Mouse (Mus musculus): ENCODE data around the gene Herc1. TPM values are rescaled to one million over a fixed set of nuclear protein-coding genes. Genes with fewer than 3 reads are reported as not detected.
A peak's percentile ranks its signal among the peaks of the same experiment; 100 is the strongest.
"Not testable (repeated sequence)": the region's sequence is repeated elsewhere in the genome, so short reads cannot be mapped to it uniquely, and the experiment has no call there.

Herc1 gene
- total RNA-seq, 2 experiments from 2014 or later: 34.9 to 43.1 TPM

DNA sequence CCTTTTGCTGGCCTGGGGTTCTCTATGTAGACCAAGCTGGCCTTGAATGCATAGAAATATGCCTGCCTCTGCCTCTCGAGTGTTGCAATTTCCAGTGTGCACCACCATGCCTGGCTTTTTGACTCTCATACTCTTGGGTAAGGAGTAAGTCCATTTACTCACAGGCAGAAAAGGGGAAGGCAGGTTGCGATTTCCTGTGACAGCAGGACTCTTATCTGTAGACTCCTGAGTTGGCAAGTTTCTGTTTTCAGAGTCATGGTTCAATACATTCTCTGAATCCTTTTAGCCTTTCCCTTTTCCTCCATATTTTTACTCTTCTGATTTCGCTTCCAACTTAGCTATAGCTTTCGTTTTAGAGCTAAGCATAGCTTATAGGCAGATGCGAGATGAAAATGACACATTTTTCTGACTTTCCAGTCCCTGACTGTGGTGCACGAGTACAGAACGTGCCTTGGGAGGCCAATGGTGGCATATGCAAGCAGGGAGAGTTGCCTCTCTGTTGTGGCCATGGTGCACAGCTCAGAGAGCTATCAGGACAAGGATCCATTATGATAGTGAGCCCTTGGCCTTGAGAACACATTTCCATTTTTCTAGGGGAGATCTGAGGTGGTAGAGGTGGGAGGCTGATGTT, 2.7 kb upstream of the Herc1 start:
- DNase-seq: no peak

DNA sequence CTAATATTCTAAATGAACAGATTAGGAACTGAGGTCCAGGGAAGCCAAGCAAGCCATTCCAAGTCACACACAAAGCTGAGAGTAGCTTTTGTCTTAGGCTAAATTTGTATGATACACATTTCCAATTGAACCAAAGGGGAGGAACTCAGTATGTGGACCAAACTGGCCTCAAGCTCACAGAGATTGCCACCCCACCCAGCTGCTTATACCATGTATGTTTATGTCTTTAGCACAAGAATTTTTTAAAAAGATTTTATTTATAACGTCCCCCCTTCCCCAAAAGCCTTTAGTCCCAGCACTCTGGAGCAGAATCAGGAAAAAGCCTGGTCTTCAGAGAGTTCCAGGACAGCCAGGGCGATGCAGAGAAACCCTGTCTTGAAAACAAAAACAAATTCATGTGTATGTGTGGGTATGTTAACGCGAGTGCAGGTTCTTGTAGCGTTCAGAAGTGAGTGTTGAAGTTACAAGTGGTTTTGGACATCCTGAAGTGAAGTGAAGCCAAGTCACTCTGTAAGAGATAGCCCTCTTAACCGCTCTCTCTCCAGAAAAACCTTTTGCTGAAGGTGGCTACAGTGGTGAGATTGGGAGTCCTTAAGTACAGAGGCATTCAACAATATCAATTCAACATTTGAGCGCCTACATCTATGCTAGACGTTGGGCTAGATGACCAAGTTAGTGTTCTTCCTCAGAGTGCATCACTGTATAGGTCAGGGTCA, 948 bp upstream of the Herc1 start:
- DNase-seq: no peak

DNA sequence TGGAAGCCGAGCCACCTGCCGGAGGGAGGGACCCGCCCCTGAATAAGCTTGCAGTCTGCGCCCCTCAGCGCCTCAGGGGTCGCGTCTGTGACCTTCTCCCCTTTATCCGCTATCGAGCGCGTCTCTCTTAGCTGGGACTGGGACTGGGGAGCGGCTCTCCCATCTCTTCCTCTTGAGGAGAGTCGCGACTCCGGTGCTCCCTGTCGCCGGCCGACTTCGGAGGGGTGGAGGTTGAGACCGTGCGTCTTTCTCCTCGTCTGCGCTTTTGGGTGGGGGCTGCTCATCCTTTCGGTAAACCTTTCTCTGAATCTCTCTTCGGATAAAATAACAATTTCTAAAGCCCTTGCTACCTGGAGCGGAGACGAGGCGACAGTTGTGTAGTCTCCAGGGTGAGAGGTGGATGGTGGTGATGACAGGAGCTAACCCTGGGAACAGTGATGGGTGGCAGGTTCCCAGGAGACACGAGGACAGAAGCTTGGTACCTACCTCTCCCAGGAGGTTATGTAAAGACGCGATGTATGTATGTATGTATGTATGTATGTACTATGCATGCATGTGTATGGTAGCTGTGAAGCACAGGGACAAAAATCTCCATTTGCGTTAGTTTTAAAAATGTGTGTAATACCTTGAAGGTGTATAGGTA, 659 bp downstream of the Herc1 start:
- DNase-seq: no peak

DNA sequence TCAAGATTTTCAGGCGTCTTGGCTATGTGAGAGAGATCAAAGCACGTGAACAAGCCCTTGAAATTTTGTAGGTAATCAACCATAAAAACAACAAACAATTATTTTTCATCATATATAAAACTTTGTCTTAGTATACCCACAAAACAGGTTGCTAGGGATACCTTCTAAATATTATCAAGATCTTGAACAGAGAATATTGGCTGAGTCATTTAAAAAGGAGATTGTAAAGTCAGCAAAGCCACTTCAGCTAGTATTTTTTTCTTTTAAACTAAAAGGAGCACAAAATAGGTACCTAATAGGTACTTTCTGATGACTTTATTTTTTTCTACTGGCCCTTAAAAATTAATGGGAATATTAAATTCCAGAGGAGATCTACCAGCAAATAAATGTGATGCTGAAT, 2.5 kb downstream of the Herc1 start:
- DNase-seq: no peak

DNA sequence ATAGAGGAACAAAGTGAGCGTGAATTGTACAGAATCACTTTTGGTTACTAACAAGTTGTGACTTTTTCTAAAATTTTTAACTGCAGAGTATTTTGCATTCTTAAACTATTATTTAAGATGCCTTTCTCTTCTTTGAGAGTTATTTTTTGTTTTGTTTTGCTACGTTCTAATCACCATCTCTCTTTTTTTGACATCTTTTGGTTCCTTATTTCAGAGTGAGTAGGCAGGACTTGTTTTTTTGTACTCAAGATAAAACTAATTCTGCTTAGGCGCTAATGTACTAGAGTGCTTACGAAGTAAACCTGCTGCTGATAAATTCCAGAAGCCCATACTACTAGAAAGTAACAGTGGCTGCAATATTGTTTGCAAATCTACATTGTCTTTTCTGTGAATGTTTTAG, 8.9 kb downstream of the Herc1 start:
- no peak for DNase-seq

DNA sequence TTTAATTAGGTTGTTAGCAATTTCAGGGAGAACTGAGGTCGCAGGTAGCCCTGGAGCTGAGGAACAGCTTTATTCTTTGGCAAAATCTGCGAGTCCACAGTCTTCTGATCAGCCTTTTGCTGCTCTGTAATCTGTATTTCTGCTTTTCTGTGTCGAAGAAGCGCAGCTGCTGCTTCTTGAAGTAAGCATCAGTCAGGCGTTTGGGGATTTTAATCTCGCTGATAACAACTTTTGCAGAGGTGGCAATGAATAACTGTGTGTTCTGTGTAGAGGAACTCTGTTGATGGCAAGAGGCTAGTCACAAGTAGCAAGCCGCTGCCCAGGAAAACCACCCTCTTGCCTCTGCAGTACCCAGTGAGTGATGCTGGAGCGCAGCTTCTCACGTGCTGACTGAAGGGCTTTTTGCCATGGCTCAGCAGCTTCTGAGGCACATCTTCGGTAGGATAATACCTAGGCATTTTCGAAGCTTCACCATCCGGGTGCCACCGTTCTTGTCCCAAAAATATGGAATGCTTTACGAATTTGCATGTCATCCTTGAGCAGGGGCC, 10.0 kb downstream of the Herc1 start:
- no peak for DNase-seq

DNA sequence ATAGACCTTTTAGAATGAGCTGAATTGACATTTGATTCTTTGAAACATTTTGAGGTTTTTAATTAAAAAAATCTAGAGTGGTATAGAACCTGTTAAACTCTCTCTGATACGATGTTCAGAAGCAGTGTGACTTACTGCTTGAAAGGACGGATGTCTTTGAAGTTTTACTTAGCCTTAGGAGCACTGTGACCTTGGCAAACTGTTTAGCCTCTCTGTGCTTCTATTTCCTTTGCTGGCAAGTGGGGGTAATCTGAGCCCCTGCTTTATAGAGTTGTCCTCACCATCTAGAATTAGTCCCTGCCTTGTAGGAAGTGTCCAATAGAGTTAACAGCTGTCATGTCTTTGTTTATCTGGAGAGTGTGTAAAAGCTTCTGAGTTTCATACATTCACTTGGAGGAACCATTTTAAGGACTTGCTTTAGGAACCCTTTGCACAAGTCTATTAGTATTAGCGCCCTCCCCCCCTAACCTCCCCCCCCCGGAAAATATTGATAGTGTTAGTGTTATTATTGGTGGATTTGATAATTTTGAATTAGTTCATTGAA, 18.7 kb downstream of the Herc1 start:
- DNase-seq: no peak

DNA sequence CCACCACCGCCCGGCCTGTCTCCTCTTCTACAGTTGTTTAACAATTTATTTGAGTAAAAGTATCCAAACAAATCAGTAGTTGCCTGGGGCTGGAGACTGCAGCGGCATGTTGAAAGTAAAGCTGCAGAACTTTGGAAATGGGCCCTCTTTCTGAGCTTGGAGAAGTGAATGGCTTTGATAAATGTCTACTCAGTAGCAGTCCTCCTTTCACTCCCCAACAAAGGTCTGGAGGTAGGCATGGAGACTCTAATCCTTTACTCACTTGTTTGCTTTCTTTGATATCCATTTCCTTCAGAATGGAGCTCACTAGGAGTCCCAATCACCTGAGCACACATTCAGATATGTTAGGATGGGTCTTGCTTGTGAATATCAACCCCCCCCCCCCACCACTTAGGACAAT, 20.1 kb downstream of the Herc1 start:
- DNase-seq: no peak

DNA sequence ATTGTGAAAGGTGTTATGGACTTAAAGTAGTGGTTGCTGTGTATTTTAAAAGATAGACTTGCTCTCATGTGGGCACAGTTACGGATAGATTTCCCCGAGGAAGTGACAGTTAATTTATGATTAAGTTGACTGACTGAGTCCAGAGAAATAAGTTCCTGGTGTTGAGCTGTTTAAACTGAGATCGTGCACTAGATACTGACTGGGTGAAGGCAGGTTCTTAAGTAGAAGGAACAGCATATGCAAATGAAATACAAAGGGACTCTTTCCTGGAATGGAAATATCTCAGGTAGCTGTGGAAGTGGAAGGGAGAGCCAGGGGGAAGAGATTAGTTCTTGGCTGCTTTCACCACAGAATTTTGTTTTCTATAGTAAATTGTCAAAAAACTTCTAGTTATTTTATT, 20.6 kb downstream of the Herc1 start:
- DNase-seq: no peak

DNA sequence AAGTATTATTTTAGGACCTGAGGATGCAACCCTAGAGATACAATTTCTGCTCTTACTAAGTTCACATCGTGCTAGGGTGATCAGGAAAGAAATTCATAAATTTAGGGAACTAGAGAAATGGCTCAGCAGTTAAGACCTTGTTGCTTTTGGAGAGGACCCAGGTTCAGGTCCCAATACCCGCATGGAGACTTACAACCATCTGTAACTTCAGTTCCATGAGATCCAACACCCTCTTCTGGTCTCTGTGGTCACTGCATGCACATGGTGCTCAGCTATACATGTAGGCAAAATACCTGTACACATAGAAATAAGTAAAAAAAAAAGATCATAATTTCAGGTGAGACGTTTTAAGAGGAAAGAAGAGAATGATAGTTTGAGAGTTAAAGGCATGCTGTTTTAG, 23.2 kb downstream of the Herc1 start:
- DNase-seq: no peak

DNA sequence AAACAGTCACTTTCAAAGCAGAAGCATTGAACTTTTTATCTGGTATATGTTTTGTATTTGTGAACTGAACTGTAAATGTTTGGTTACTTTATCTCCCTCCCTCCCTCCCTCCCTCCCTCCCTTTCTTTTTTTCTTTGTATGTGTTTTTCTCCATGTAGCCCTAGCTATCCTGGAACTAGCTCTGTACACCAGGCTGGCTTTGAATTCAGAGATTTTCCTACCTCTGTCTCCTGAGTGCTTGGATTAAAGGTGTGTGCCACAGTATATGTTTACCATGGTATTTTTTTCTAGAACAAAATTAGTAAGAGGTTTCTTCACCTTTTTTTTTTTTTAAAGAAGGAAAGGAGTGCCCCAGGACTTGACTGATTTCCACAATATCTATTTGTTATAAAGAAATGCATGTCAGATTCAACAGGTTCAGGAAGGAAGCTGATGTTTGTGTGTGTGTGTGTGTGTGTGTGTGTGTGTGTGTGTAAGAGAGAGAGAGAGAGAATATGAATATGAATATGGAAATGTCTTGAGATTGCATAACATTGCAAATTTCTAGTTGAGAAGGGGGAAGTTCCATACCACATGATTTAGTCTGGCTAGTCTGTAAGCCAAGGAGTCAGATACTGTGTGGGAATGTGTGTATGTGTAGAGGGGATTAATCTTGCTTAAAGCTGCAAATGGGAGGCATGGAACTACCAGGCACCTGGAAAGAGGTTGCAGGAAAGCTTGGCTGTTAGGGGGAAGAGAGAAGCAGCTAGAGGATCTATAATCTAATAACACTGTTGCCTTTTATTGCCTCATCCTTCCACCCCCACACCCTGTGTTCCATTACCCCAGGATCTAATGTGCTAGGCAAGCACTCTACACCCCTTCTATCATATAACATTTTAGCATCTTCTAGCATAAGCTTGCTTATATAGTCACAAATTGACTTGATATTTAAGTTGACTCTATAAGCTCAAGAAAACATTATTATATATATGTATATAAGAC, 24.5 kb downstream of the Herc1 start:
- no peak for DNase-seq

DNA sequence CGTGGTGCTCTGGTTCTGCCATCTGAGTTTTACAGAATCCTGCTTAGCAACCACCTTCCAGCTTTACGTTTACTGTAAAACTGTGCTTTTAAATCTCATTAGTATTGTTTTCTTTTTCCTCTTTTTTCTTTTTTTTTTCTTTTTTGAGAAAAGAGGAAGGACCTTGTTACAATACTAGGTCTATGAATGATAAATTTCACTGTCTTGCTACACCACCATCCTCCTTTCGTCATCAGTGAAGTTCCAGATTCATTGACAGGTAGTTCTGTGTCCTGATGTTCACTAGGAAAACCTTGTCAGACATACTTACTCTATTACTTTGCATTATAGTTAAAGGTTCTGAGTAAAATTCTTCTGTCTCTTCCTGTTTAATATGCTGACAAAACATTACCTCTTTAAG, 33.2 kb downstream of the Herc1 start:
- no peak for DNase-seq

DNA sequence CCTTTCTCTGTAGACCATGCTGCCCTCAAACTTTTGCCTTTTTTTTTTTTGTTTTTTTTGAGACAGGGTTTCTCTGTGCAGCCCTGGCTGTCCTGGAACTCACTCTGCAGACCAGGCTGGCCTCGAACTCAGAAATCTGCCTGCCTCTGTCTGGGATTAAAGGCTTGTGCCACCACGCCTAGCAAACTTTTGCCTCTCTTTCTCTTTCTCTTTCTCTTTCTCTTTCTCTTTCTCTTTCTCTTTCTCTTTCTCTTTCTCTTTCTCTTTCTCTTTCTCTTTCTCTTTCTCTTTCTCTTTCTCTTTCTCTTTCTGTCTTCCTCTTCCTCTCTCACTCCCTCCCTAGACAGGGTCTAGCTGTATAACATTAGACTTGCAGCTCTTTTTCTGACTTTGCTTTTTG, 40.1 kb downstream of the Herc1 start:
- not testable (repeated sequence) for DNase-seq

DNA sequence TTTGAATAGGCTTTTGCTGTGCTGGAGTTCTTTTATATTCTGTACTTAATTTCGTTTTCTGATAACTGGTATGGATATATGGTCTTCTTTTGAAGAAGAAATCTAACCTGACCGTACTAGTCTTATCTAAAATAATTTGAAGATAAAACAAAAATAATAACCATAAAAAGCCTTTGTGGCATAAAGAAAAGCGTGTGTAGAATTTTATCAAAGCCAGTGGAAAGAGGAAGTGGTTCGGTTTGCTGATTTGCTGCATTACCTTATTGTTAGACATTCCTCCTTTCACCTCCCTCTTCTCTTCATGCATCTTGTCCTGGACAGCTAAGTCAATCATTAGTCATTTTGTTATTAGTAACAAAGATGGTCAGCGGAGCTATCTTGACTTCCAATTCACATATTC, 43.1 kb downstream of the Herc1 start:
- DNase-seq: no peak

DNA sequence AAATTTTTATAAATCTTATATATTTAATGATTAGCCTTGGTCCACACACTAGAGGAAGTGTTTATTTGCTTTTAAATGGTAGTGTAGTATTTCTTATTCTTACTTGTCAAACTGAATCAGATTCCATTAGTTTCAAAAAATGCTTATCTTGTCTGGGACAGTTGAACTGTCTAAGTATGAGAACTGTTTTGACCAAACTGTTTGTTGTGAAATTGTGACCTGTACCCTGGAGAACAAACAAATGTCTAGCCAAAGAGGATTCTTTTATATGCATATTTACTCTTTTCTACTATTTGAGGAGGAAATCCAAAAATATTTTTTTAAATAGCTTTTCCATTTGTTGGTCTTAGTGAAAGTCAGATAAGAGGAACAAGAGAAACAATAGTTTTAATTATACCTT, 73.2 kb downstream of the Herc1 start:
- no peak for DNase-seq

DNA sequence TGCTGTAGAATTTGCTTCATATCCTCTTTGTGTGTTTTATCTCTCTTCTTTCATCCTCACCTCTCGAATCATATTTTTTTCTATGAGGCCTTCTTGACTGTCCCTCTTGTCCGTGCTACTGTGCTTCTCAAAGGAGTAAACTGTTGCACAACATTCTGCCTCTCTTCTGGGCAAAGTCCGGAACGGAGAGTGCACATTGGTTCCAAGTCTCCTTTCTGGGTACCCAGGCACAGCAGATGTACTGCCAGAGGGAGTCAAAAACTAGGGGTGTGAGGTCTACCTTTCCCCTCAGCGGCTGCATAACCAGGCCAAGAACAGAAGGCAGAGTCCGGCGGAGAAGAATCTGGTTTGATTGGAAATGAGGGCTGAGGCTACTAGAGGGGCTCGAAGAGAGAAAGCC, 89.8 kb downstream of the Herc1 start:
- DNase-seq: no peak

DNA sequence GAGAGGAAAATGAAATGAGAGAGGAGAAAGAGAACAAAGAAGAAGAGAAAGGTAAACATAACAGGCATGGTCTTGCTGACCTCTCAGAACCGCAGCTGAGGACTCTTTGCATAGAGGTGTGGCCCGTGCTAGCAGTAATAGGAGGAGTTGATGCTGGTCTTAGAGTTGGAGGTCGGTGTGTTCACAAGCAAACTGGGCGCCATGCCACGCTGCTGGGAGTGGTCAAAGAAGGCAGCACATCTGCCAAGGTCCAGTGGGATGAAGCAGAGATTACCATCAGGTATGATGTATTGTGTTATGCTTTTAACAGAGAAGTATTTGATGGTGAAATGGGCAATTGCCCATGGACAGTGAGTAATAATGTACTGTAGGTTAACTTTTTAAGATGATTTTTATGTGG, 98.0 kb downstream of the Herc1 start:
- no peak for DNase-seq

DNA sequence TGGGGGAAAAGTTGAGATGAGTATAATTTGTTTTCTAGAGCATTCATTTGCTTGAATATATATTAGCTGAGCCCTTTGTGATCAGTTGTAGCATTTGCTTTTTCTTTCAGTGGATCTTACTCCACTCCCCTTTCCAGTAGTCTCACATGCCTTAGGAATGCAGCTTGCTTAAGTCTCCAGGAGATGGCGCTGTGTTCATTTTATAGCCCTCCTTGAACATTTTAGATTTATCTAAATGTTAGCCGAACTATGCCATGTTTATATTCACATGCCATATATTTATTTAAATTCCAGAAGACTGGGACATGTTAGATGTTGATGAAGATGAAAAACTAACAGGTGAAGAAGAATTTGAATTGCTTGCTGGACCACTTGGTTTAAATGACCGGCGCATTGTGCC, 114.8 kb downstream of the Herc1 start:
- DNase-seq: peak; percentile 5

DNA sequence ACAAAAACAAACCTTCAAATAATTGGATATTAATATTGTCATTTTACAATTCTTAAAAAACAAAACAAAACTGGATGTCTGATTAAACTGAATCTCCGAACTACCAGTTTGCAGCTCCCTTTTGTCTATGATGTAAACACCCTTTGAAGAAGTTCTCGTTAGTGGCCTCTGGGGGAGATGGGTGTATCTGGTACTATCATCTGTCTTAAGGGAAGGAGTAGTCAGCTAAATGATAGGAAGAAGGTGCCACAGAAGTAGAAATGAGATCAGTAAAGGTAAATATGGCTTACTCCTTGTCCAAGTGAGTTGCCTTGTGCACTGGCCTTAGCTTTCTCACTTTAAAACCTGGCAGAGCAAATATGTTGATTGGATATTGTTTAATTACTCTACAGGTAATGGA, 127.5 kb downstream of the Herc1 start:
- no peak for DNase-seq

DNA sequence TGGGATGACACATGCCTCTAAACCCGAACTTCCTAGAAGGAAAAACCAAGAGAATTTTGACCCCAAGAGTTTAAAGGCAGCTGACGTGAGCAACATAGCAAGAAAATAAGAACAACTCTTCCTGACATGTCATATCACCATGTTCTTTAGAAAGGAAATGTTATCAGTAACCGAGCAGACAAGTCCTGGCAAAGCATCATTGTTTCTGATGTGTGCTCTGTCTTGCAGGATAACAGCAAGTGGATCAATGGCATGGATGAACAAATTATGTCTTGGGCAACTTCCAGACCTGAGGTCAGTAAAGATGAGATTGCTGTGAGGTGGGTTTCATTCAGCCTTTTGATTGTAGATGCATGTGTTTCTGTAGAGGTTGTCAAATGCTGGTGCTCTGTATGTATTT, 133.2 kb downstream of the Herc1 start:
- no peak for DNase-seq

DNA sequence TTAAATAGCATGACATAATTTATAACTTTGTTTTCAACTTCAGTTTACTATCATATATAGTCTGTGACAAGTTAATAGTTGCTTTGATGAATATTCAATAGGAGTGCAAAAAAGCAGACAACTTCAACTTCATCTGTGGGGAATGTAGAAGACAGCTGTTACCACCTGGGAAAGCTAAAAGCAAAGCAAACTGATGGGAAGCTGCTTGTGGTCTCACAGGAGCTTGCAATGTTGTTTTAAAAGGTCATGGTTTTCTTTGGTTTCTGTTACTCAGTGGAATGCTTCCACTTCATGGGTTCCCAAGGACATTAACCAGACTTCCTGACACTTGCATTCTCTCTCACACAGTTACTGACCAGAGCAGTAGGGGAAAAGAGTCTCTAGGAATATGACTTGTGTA, 138.5 kb downstream of the Herc1 start:
- no peak for DNase-seq

DNA sequence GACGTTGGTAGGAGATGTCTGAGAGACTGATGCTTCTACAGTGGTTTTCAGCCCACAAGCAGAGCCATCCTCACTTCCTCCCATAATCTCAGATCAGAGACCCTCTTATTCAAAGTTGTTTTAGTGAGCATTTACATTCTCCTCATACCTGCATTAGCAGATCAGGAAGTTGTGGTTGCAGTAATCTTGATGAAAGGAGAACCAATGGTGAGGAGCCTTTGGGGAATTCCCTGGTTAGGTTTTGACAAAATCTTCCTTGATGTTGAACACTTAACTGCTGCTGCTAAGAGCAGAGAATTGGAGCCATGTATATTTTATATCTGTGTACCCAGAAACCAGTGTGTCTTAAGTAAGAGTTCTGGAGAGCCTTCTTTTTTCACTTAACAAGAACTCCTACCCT, 142.1 kb downstream of the Herc1 start:
- DNase-seq: no peak
